Mouse (Mus musculus) liver, embryonic 15.5 days (tissue): ENCODE measurements around the gene Sema3c. TPM values are rescaled to one million over a fixed set of nuclear protein-coding genes. Genes with fewer than 3 reads are reported as not detected.
A peak's percentile ranks its signal among the peaks of the same experiment; 100 is the strongest.
"Not testable (repeated sequence)": the region's sequence is repeated elsewhere in the genome, so short reads cannot be mapped to it uniquely, and the experiment has no call there.

Experiments used
- ATAC-seq: fragments of 200-750 bp; cut with Nextera tagmentation; 2 replicates; pipeline ENCODE4 v1.8.0; 2017; ENCODE audit warnings: moderate number of reproducible peaks, mild to moderate bottlenecking, moderate library complexity; ENCODE audit not compliant: insufficient read depth
- H3K27ac ChIP-seq: fragments of 300-500 bp; sonication (generic); replicated peaks from 2 replicates; pipeline ENCODE4 v1.5.1; 2015; ENCODE audit warnings: mild to moderate bottlenecking, inconsistent platforms
- H3K27me3 ChIP-seq: fragments of 300-500 bp; sonication (generic); 2 replicates; pipeline ENCODE4 v1.6.1; 2015; ENCODE audit warnings: mild to moderate bottlenecking, inconsistent platforms
- H3K36me3 ChIP-seq: fragments of 300-500 bp; sonication (generic); replicated peaks from 2 replicates; pipeline ENCODE4 v1.6.1; 2015; ENCODE audit warnings: moderate library complexity, mild to moderate bottlenecking, inconsistent platforms
- H3K4me1 ChIP-seq: fragments of 300-500 bp; sonication (generic); replicated peaks from 2 replicates; pipeline ENCODE4 v1.6.1; 2015; ENCODE audit warnings: inconsistent platforms
- H3K4me2 ChIP-seq: fragments of 300-500 bp; sonication (generic); 2 replicates; pipeline ENCODE4 v1.6.1; 2015; ENCODE audit warnings: moderate library complexity, mild to moderate bottlenecking, inconsistent platforms
- H3K4me3 ChIP-seq: fragments of 300-500 bp; sonication (generic); replicated peaks from 2 replicates; pipeline ENCODE4 v1.5.1; 2015; ENCODE audit warnings: mild to moderate bottlenecking, inconsistent platforms
- H3K9ac ChIP-seq: fragments of 300-500 bp; sonication (generic); 2 replicates; pipeline ENCODE4 v1.6.1; 2015; ENCODE audit warnings: moderate library complexity, mild to moderate bottlenecking, inconsistent platforms
- H3K9me3 ChIP-seq: fragments of 300-500 bp; sonication (generic); replicated peaks from 2 replicates; pipeline ENCODE4 v1.6.1; 2016; ENCODE audit warnings: inconsistent platforms
- WGBS: fragments of 180-500 bp; shearing (Covaris S2); methylation state at CpG from one replicate; pipeline ENCODE4 v1.1.7; 2015; ENCODE audit warnings: mixed read lengths; ENCODE audit not compliant: insufficient replicate concordance; 5-methylcytosine and 5-hydroxymethylcytosine counted together
- polyA plus RNA-seq: library from polyadenylated mRNA; unstranded; fragments of >200 nt; fragmentation: Nextera tagmentation; extraction: Ambion mirVana; gene quantifications from 2 replicates; pipeline ENCODE4 v1.2.1, GENCODE M21; 2015

The Sema3c gene
- 0.38 and 0.62 TPM in 2 replicates for polyA plus RNA-seq

DNA sequence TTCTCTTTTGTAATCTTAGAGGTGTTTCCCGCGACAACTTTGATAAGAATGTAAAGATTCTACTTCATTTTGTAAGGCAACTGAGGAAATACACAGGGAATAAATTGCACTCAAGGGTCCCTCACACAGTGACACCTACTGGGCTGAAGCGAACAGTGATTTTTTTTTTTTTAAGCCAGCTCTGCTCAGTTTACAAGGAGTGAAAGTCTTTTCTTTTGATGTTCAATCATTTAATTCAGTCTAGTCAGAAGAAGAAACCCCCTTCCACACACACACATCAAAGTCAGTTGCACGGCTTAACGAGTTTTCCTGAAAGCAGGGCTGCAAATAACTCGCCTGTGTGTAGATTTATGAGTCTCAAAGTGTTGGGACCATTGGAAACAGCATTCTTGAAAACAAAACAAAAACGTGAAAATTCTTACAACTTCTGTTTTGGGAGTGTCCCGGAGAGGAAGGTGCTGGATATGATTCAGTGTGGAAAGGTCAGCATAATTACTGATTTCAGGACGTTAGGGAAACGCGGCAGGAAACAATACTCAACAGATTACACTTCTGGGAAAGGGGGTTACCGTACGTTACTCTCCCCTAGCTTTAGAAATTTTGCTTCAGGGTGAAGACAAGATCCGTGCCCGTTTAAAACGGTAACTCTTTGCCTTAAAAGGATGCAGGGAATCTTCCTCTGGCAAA lies at the start of gene Sema3c:
Gene Sema3c (plus strand): TSS at position 588 of the 687 bp plus-strand sequence.
- WGBS = 2% methylated on average over 16 of the region's 16 CpGs
- Histone ChIP-seq H3K4me1 (no peaks in the 10 kb centered on the region), H3K36me3 (no peaks in the 10 kb centered on the region), H3K27me3 (peaks cover 42% of the 10 kb centered on the region), H3K9me3 (no peaks in the 10 kb centered on the region), H3K4me3 (peak within 1 kb of the TSS; percentile 43), H3K4me2 (peak within 1 kb of the TSS; percentile 65), H3K9ac (no peak within 1 kb of the TSS), H3K27ac (no peak within 1 kb of the TSS)
- no peak for ATAC-seq

DNA sequence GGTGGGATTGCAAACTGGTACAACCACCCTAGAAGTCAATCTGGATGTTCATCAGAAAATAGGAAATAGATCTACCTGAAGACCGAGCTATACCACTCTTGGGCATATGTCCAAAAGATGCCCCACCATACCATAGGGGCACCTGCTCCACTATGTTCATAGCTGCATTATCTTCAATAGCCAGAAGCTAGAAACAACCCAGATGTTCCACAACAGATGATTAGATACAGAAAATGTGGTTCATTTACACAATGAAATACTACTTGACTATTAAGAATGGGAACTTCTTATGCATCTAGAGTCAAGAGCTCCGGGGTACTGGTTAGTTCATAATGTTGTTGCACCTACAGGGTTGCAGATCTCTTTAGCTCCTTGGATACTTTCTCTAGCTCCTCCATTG lies 42.9 kb upstream of the Sema3c start:
- WGBS = 62% methylated on average over 2 of the region's 2 CpGs

DNA sequence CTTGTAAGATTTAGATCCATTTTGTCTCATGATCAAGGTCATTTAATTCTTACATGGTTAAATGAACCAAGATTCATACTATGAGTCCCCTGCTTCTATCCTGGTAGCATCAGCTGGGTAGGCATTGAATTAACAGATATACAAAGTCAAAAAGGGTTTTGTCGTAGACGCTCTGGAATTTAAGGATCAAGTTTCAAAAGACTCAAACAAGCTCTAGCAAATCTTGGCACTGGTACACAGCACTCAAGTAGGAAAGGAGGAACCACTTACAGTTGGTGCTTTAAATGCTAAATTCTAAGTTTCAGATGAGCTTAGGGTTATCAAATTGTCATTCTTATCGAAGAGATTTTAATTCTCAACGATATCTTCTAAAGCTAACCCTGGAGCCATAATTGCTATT lies 30.9 kb upstream of the Sema3c start:
- no peaks in the 10 kb centered on the region for H3K4me1 ChIP-seq
- no peak overlapping the region for H3K9ac ChIP-seq
- WGBS = 70% methylated on average over 4 of the region's 4 CpGs
- no peaks in the 10 kb centered on the region for H3K36me3 ChIP-seq
- ATAC-seq = no peak
- H3K4me2 ChIP-seq = no peak overlapping the region
- H3K9me3 ChIP-seq = no peaks in the 10 kb centered on the region
- no peaks in the 10 kb centered on the region for H3K27me3 ChIP-seq
- H3K4me3 ChIP-seq = no peak overlapping the region
- no peak overlapping the region for H3K27ac ChIP-seq

More for the DNA sequence above, 42.9 kb upstream of the Sema3c start:
- not testable (repeated sequence) for H3K9ac ChIP-seq, ATAC-seq, H3K27me3 ChIP-seq, H3K9me3 ChIP-seq, H3K4me1 ChIP-seq, H3K27ac ChIP-seq, H3K36me3 ChIP-seq, H3K4me2 ChIP-seq, H3K4me3 ChIP-seq

DNA sequence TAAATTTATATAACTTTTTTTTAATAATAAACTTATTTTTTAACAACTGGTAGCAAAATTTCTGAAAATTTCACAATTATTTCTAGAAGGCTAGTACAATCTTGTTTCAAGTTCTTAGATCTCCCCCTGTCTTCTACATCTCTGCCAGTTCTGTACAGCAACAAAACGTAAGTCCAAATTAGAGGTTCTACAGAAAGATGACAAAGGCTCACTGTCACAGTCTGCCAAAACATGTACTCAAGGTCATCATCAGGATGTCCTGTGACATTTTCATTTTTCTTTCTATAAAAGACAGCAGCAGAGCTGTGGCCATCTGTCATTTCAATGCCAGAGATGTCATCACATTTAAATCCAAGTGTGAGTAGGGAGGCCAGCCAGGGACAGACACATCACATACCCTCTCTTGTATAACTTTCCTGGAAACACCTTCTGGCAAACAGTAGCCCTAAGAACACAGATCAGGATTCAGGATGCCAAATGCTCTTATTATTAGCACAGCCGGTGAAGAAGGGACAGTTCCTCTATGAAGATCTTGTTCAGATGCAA lies 29.1 kb upstream of the Sema3c start:
- Histone ChIP-seq H3K9ac (no peak overlapping the region), H3K4me1 (no peaks in the 10 kb centered on the region), H3K36me3 (no peaks in the 10 kb centered on the region), H3K27ac (no peak overlapping the region), H3K9me3 (no peaks in the 10 kb centered on the region), H3K4me2 (no peak overlapping the region), H3K4me3 (no peak overlapping the region), H3K27me3 (no peaks in the 10 kb centered on the region)
- WGBS = 67% methylated on average over 2 of the region's 2 CpGs
- no peak for ATAC-seq

DNA sequence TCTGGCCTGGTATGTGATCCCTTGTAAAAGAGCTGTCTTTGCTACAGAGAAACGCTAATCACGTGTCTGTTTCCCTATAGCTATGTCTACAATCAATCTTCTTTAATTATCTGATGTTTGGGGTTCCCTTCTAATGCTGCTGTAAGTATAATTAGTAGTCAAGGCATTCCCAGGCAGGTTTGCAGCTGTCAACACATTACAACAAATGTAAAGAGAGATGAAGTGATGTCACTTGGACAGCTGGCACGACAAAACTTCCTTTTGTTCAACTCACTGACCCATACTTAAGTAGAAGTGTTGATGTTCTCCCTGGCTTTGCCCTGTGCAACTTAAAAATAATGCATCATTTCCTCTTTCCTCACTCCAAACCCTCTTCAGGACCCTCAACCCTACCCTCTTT lies 22.4 kb upstream of the Sema3c start:
- Histone ChIP-seq H3K27ac (no peak overlapping the region), H3K4me3 (no peak overlapping the region), H3K4me1 (no peaks in the 10 kb centered on the region), H3K9ac (no peak overlapping the region), H3K36me3 (no peaks in the 10 kb centered on the region), H3K27me3 (no peaks in the 10 kb centered on the region), H3K9me3 (no peaks in the 10 kb centered on the region), H3K4me2 (no peak overlapping the region)
- 39% methylated on average over 3 of the region's 3 CpGs for WGBS
- ATAC-seq = no peak

DNA sequence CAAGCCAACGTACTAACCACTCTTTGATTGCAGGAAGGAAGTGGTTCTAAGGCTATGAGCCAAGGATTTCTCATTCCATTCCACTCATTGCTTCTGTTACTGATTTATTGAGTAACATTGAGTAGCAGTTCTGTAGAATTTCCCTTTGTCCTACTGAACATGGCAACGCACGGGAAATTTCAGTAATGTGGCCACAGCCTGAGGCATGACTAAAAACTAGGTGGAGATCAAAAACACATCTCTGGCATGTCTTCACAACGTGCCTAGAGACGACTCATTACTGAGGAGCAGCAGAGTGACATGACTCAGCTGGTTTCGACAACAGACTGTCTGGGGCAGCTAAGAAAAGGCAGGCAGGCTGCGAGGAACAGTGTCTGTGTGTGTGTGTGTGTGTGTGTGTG lies 18.0 kb upstream of the Sema3c start:
- Histone ChIP-seq H3K9me3 (no peaks in the 10 kb centered on the region), H3K27me3 (no peaks in the 10 kb centered on the region), H3K9ac (no peak overlapping the region), H3K27ac (no peak overlapping the region), H3K4me2 (no peak overlapping the region), H3K4me1 (no peaks in the 10 kb centered on the region), H3K4me3 (no peak overlapping the region), H3K36me3 (no peaks in the 10 kb centered on the region)
- ATAC-seq = no peak
- 31% methylated on average over 7 of the region's 7 CpGs for WGBS

DNA sequence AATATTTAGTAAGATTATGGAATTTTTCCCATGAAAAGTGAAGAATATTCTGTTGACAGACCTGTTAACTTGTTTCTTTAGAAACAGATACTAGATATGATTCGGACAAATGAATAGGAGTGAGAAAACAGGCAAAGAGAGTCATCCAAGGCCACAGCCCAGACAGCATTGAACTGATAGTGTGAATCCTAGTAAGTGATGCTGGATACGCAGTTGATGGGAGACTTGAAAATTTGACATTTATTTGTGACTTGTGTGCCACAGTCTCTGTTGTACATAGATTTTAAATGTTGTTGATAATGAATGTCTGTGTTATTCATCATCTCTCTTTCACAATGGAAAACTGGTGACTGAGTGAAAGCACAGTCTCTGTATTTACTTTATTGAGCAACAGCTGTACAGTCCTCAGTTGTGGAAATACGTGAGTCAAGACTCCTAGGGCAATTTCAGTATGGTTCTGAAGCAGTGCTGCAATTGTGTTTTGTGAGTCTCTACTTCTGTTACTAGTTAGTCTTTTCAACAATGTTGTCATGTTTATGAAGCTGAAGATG lies 17.3 kb upstream of the Sema3c start:
- H3K4me2 ChIP-seq = no peak overlapping the region
- no peaks in the 10 kb centered on the region for H3K36me3 ChIP-seq
- 65% methylated on average over 3 of the region's 3 CpGs for WGBS
- no peak for ATAC-seq
- no peaks in the 10 kb centered on the region for H3K9me3 ChIP-seq
- H3K27ac ChIP-seq = no peak overlapping the region
- H3K27me3 ChIP-seq = no peaks in the 10 kb centered on the region
- no peak overlapping the region for H3K4me3 ChIP-seq
- no peaks in the 10 kb centered on the region for H3K4me1 ChIP-seq
- no peak overlapping the region for H3K9ac ChIP-seq

DNA sequence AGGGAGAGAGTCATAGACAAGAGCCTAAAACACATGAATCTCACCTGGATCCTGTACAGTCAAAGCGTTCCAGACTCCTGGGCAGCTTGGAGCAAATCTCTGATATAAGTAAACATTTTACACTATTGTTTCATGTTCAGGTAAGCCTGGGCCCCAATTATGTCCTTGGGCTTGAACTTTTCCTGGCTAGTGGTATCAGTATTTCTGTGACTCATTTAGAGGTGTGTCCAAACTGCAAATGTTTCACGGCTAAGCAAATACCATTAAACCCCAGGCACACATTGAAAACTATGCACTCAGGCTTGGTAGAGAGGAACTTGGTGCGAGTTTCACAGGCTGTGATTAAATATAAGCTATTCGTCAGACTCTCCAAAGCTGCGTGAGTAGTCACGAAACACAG lies 2.5 kb upstream of the Sema3c start:
- ATAC-seq = no peak
- H3K9ac ChIP-seq = no peak overlapping the region
- H3K27ac ChIP-seq = no peak overlapping the region
- H3K4me1 ChIP-seq = no peaks in the 10 kb centered on the region
- no peak overlapping the region for H3K4me2 ChIP-seq
- WGBS = 63% methylated on average over 6 of the region's 6 CpGs
- H3K9me3 ChIP-seq = no peaks in the 10 kb centered on the region
- no peak overlapping the region for H3K4me3 ChIP-seq
- H3K27me3 ChIP-seq = peaks cover 41% of the 10 kb centered on the region
- no peaks in the 10 kb centered on the region for H3K36me3 ChIP-seq

DNA sequence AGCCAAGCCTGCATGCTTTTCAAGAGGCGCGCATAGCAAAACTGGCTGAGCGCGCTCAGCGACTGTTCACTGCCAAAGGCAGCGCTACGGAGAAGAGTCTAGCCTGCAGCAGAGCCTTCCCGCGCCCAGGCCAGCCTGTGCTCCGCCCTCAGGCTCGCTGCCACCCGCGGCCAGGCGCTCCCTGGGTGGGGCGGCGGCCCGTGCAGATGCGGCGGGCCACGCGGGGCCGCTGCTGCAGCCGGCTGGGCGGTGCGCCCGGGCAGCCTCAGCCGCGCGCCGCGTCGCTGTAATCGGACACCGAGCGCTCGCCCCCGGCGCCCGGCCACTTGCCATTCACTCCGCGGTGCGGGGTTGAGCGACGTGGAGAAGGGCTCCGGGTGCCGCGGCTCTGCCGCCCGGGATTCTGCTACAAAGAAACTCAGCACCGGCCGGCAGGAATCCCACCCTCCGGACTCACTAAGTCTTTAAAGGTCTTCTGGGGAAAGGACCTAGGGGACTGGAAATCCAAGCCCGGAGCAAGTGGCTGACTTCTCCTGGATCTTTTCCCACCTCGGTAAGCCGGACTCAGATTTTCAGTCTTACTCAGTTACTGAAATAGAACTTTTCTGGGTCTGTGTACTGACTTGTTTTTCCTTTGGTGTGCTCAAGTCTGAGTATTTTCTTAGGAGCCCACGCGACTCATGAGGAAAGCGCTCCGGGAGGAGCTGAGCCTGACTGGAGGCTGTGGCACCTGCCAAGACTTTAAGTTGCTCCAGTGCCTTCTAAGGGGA lies 517 bp downstream of the Sema3c start:
- no peaks in the 10 kb centered on the region for H3K36me3 ChIP-seq
- peak overlapping the region; percentile 43 for H3K4me3 ChIP-seq
- no peak overlapping the region for H3K27ac ChIP-seq
- H3K4me1 ChIP-seq = no peaks in the 10 kb centered on the region
- no peaks in the 10 kb centered on the region for H3K9me3 ChIP-seq
- ATAC-seq = peak; percentile 40; the same call in 1 of the 2 replicates
- peaks cover 42% of the 10 kb centered on the region for H3K27me3 ChIP-seq
- H3K9ac ChIP-seq = no peak overlapping the region
- peak overlapping the region; percentile 65 for H3K4me2 ChIP-seq
- 3% methylated on average over 59 of the region's 59 CpGs for WGBS

DNA sequence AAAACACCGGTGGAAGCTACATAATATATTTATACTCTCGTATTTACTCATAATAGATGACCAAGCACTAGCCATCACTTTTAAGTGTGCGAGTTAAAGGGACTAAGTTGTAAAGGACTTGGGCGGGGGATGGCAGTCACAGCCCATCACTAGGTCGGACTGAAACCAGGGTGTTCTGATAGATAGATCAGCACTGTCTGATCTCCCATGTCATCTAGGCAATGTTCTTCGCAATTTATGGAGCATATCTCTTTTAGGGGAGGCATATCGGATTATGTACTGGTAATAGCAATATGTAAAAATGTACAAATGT lies 1.1 kb downstream of the Sema3c start:
- no peaks in the 10 kb centered on the region for H3K4me1 ChIP-seq
- ATAC-seq = no peak
- peak overlapping the region; percentile 65; the same call in 1 of the 2 replicates for H3K4me2 ChIP-seq
- H3K9ac ChIP-seq = no peak overlapping the region
- H3K36me3 ChIP-seq = no peaks in the 10 kb centered on the region
- H3K9me3 ChIP-seq = no peaks in the 10 kb centered on the region
- WGBS = 16% methylated on average over 7 of the region's 7 CpGs
- H3K4me3 ChIP-seq = no peak overlapping the region
- H3K27ac ChIP-seq = no peak overlapping the region
- H3K27me3 ChIP-seq = peaks cover 42% of the 10 kb centered on the region

DNA sequence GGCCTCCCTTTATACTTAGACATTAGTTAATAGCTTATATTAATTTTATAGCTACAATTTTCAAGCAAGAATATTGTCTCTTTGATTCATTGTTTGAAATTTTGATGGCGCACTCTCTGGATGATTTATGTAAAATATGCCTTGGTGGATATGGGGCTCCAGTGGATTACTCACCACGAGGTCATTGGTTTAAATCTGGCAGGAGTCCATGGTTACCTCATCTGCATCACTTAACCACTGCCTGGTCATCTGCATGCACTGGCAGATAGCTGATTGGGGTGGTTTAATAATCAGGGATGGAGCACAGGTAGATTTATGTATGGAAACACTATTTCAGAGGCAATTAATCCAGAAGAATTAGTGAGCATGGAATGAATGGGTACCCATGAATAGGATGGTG lies 2.0 kb downstream of the Sema3c start:
- Histone ChIP-seq H3K27me3 (peaks cover 42% of the 10 kb centered on the region), H3K27ac (no peak overlapping the region), H3K9ac (no peak overlapping the region), H3K9me3 (no peaks in the 10 kb centered on the region), H3K36me3 (no peaks in the 10 kb centered on the region), H3K4me2 (no peak overlapping the region), H3K4me1 (no peaks in the 10 kb centered on the region), H3K4me3 (no peak overlapping the region)
- WGBS = 41% methylated on average over 2 of the region's 2 CpGs
- no peak for ATAC-seq
